Mouse (Mus musculus): ENCODE data around the gene Gm49395. TPM values are rescaled to one million over a fixed set of nuclear protein-coding genes. Genes with fewer than 3 reads are reported as not detected.
A peak's percentile ranks its signal among the peaks of the same experiment; 100 is the strongest.

The Gm49395 gene
- polyA plus RNA-seq, 1 experiment from 2014 or later, result 8.8 TPM

DNA sequence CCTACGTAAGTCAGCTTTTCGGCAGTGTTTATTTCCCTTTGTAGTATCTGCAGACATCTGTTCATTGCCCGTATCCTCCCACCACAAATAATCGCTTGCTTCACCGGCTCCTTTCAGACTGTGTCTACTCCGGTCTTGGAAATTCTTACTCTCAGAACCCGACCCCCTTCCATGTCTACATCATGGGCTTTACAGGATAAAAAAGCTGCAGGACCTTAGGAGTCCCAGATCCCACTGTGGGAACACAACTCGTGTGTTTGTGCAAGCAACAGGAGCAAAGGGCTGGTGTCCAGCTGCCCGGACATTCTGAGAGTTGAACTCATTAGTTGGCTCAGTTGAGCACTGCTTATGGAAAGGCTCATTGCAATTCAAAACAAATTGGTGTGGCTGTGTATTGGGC is 46.9 kb downstream of the Gm49395 start:
- Histone ChIP-seq H3K9ac (replicated peaks; ENCODE audit: low read depth, low read length) (no peak overlapping the region), H3K27ac (ENCODE audit: low read length) (peak overlapping the region; percentile 24; the same call in 1 of the 2 replicates), H3K4me3 (ENCODE audit: low read depth, low read length) (no peak overlapping the region), H3K27me3 (ENCODE audit: control insufficient read depth, insufficient read depth, low read length) (no peaks in the 10 kb centered on the region), H3K36me3 (ENCODE audit: control insufficient read depth, insufficient read depth, low read length) (no peaks in the 10 kb centered on the region), H3K4me2 (replicated peaks; ENCODE audit: low read depth, low read length) (peak overlapping the region; percentile 29), H3K4me1 (ENCODE audit: control insufficient read depth, insufficient read depth, low read length) (peaks cover 17% of the 10 kb centered on the region), H3K9me3 (ENCODE audit: control insufficient read depth, low read depth, low read length) (no peaks in the 10 kb centered on the region)
- 18% methylated on average over 9 of the region's 9 CpGs for whole genome bisulfite sequencing
- ATAC-seq (ENCODE audit: insufficient number of reproducible peaks, insufficient read depth, low FRiP score, low read depth), result no peak

DNA sequence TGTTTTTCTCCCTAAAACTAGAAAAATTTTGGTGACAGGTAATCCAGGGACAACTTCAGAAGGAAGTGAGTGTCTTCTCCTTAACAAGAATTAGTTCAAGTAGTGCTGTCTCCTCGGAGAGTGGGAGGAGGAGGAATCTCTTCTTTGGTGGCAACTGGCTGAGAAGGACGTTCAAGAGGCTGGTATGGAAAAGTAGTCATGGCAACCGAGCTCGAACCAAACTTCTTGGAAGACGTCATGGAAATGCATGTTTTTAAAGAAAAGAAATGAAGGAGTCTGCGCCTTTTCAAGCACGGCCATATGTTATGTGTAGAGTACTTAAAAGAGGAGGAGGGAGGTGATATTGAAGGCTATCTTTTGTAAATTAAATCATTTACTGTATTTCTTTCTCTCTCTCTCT is 49.2 kb downstream of the Gm49395 start:
- WGBS, result 76% methylated on average over 7 of the region's 7 CpGs
- H3K9ac ChIP-seq (replicated peaks; ENCODE audit: low read depth, low read length), result no peak overlapping the region
- H3K36me3 ChIP-seq (ENCODE audit: control insufficient read depth, insufficient read depth, low read length), result no peaks in the 10 kb centered on the region
- H3K4me3 ChIP-seq (ENCODE audit: low read depth, low read length), result no peak overlapping the region
- H3K4me1 ChIP-seq (ENCODE audit: control insufficient read depth, insufficient read depth, low read length), result peaks cover 17% of the 10 kb centered on the region
- no peak overlapping the region for H3K27ac ChIP-seq (ENCODE audit: low read length)
- no peaks in the 10 kb centered on the region for H3K27me3 ChIP-seq (ENCODE audit: control insufficient read depth, insufficient read depth, low read length)
- H3K4me2 ChIP-seq (replicated peaks; ENCODE audit: low read depth, low read length), result no peak overlapping the region
- H3K9me3 ChIP-seq (ENCODE audit: control insufficient read depth, low read depth, low read length), result no peaks in the 10 kb centered on the region
- no peak for ATAC-seq (ENCODE audit: insufficient number of reproducible peaks, insufficient read depth, low FRiP score, low read depth)

DNA sequence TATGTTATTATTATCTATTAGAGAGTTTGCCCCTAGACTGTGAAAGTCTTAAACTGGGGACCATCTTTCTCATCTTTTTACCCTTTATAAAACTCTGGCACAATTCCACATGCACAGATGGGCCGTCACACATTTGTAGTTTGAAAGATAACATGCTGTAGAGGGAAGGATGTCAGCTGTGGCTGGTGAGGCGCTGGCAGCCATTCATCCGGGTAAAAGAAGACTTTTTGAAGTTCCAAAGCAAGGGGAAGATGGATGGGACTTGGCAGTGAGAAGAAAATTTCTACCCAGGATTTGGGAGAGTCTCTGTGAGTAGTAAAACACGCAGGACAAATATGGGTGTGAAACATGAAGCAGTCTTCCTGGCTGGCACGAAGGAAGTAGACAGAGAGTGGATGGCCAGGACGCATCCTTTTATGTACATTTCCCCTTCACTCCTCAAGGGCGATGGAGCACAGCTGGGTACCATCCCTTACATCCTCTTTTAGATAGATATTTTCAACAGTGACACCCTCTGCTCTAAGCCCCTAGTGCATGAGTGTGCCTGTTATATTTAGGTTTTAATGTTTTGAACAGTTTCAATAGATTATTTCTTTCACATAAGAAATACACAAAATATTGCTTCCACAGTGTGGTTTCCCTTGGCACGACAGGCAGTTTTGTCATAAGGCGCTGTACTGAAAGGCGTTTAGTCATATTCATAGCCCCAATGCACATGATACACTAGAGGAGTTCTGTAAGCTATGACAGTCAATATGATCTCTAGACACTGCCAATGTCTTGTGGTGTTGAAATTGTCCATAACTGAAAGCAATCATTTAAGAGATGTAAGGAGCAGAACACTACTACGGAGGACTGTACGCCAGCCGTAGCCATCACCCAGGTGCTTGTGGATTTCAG is 50.8 kb downstream of the Gm49395 start:
- peak overlapping the region; percentile 56; the same call in 1 of the 2 replicates for H3K27ac ChIP-seq (ENCODE audit: low read length)
- no peaks in the 10 kb centered on the region for H3K27me3 ChIP-seq (ENCODE audit: control insufficient read depth, insufficient read depth, low read length)
- H3K9ac ChIP-seq (replicated peaks; ENCODE audit: low read depth, low read length), result no peak overlapping the region
- no peaks in the 10 kb centered on the region for H3K36me3 ChIP-seq (ENCODE audit: control insufficient read depth, insufficient read depth, low read length)
- H3K4me1 ChIP-seq (ENCODE audit: control insufficient read depth, insufficient read depth, low read length), result peaks cover 17% of the 10 kb centered on the region
- H3K9me3 ChIP-seq (ENCODE audit: control insufficient read depth, low read depth, low read length), result no peaks in the 10 kb centered on the region
- 59% methylated on average over 13 of the region's 13 CpGs for WGBS
- no peak overlapping the region for H3K4me2 ChIP-seq (replicated peaks; ENCODE audit: low read depth, low read length)
- peak; percentile 49; the same call in 1 of the 2 replicates for ATAC-seq (ENCODE audit: insufficient number of reproducible peaks, insufficient read depth, low FRiP score, low read depth)
- H3K4me3 ChIP-seq (ENCODE audit: low read depth, low read length), result no peak overlapping the region

DNA sequence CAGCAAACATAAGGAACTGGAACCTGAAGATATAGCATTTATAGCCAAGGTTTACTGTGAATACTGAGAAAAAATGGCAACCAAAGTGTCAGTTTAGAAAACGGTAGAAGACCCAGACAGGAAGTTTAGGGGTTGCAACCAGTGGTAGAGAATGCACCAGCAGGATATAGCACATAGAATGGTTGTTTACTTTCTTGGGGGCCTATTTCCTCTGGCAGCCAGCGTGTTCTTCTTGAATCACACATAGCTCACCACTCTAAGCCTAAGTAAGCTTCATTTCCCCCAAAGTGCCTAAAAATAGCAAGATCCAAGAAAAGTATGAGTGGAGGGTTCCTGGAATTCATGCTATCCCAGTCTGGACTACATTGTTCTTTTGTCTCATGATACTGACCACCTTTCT is 59.1 kb downstream of the Gm49395 start:
- no peak overlapping the region for H3K4me2 ChIP-seq (replicated peaks; ENCODE audit: low read depth, low read length)
- H3K27ac ChIP-seq (ENCODE audit: low read length), result no peak overlapping the region
- H3K4me3 ChIP-seq (ENCODE audit: low read depth, low read length), result no peak overlapping the region
- no peaks in the 10 kb centered on the region for H3K27me3 ChIP-seq (ENCODE audit: control insufficient read depth, insufficient read depth, low read length)
- no peak for ATAC-seq (ENCODE audit: insufficient number of reproducible peaks, insufficient read depth, low FRiP score, low read depth)
- no peaks in the 10 kb centered on the region for H3K36me3 ChIP-seq (ENCODE audit: control insufficient read depth, insufficient read depth, low read length)
- 50% methylated on average over 2 of the region's 2 CpGs for WGBS
- H3K4me1 ChIP-seq (ENCODE audit: control insufficient read depth, insufficient read depth, low read length), result 0 out of 2 replicates have a peak, but pooled peaks cover 3% of the 10 kb centered on the region
- H3K9ac ChIP-seq (replicated peaks; ENCODE audit: low read depth, low read length), result no peak overlapping the region
- H3K9me3 ChIP-seq (ENCODE audit: control insufficient read depth, low read depth, low read length), result no peaks in the 10 kb centered on the region

DNA sequence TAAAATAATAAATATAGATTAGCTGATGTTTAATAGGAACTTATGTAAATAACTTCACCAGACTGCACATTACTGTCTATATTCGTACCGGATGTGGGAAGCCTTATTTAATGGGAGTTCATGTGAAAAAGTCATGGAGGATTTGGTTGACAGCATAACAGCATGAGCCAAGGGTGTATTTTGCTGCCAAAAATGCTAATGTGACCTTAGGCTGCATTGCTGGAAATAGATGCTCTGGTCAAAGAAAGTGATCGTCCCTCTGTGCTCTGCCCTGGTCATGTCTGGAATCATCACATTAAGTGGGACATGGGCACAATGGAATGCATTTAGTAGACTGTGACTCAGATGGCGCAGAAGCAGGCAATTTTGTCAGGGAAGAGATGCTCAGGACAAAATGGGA is 64.4 kb downstream of the Gm49395 start:
- 0 out of 2 replicates have a peak, but pooled peaks have one; percentile 28 for ATAC-seq (ENCODE audit: insufficient number of reproducible peaks, insufficient read depth, low FRiP score, low read depth)
- Histone ChIP-seq H3K27me3 (ENCODE audit: control insufficient read depth, insufficient read depth, low read length) (no peaks in the 10 kb centered on the region), H3K4me1 (ENCODE audit: control insufficient read depth, insufficient read depth, low read length) (no peaks in the 10 kb centered on the region), H3K27ac (ENCODE audit: low read length) (no peak overlapping the region), H3K9ac (replicated peaks; ENCODE audit: low read depth, low read length) (no peak overlapping the region), H3K4me3 (ENCODE audit: low read depth, low read length) (no peak overlapping the region), H3K4me2 (replicated peaks; ENCODE audit: low read depth, low read length) (no peak overlapping the region), H3K9me3 (ENCODE audit: control insufficient read depth, low read depth, low read length) (no peaks in the 10 kb centered on the region), H3K36me3 (ENCODE audit: control insufficient read depth, insufficient read depth, low read length) (no peaks in the 10 kb centered on the region)
- 61% methylated on average over 4 of the region's 4 CpGs for WGBS

DNA sequence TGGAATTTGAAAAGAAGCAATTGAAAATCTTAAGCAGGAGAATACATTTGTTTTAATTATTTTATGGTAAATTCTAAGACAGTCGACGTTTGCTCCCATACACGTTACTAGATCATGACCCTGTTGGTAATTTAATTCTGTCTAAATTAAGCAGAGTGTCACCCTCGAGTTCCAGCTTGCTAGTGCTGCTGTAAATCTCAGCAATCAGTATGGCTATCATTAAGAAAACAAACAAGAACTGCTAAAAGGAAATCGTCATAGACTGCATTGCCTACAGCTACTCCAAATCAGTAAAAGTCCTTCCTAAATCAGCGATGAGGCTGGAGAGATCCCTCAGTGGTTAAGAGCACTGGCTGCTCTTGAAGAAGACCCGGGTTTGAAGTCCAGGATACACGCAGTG is 66.3 kb downstream of the Gm49395 start:
- H3K9me3 ChIP-seq (ENCODE audit: control insufficient read depth, low read depth, low read length), result no peaks in the 10 kb centered on the region
- no peaks in the 10 kb centered on the region for H3K27me3 ChIP-seq (ENCODE audit: control insufficient read depth, insufficient read depth, low read length)
- no peak overlapping the region for H3K4me3 ChIP-seq (ENCODE audit: low read depth, low read length)
- no peaks in the 10 kb centered on the region for H3K36me3 ChIP-seq (ENCODE audit: control insufficient read depth, insufficient read depth, low read length)
- H3K4me1 ChIP-seq (ENCODE audit: control insufficient read depth, insufficient read depth, low read length), result no peaks in the 10 kb centered on the region
- H3K4me2 ChIP-seq (replicated peaks; ENCODE audit: low read depth, low read length), result no peak overlapping the region
- no peak for ATAC-seq (ENCODE audit: insufficient number of reproducible peaks, insufficient read depth, low FRiP score, low read depth)
- 49% methylated on average over 8 of the region's 8 CpGs for WGBS
- no peak overlapping the region for H3K9ac ChIP-seq (replicated peaks; ENCODE audit: low read depth, low read length)
- H3K27ac ChIP-seq (ENCODE audit: low read length), result no peak overlapping the region

DNA sequence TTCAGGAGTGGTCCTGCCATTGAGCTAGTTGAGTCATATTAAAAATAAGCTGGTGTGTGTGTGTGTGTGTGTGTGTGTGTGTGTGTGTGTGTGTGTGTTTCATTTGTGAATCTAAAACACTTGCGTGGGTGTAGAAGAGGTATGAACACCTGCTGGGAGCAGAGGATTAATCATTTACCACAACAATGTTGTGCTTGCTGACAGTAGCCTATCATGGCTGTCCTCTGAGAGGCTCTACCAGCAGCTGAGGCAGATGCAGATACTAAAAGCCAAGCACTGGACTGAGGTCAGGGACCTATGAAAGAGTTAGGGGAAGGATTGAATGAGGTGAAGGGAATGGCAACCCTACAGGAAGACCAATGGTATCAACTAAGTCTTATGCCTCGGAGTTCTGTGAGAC is 68.6 kb downstream of the Gm49395 start:
- no peaks in the 10 kb centered on the region for H3K9me3 ChIP-seq (ENCODE audit: control insufficient read depth, low read depth, low read length)
- no peak overlapping the region for H3K4me3 ChIP-seq (ENCODE audit: low read depth, low read length)
- H3K27ac ChIP-seq (ENCODE audit: low read length), result no peak overlapping the region
- no peak overlapping the region for H3K4me2 ChIP-seq (replicated peaks; ENCODE audit: low read depth, low read length)
- no peaks in the 10 kb centered on the region for H3K4me1 ChIP-seq (ENCODE audit: control insufficient read depth, insufficient read depth, low read length)
- no peaks in the 10 kb centered on the region for H3K27me3 ChIP-seq (ENCODE audit: control insufficient read depth, insufficient read depth, low read length)
- no peak overlapping the region for H3K9ac ChIP-seq (replicated peaks; ENCODE audit: low read depth, low read length)
- 84% methylated on average over 2 of the region's 2 CpGs for WGBS
- no peaks in the 10 kb centered on the region for H3K36me3 ChIP-seq (ENCODE audit: control insufficient read depth, insufficient read depth, low read length)
- no peak for ATAC-seq (ENCODE audit: insufficient number of reproducible peaks, insufficient read depth, low FRiP score, low read depth)

DNA sequence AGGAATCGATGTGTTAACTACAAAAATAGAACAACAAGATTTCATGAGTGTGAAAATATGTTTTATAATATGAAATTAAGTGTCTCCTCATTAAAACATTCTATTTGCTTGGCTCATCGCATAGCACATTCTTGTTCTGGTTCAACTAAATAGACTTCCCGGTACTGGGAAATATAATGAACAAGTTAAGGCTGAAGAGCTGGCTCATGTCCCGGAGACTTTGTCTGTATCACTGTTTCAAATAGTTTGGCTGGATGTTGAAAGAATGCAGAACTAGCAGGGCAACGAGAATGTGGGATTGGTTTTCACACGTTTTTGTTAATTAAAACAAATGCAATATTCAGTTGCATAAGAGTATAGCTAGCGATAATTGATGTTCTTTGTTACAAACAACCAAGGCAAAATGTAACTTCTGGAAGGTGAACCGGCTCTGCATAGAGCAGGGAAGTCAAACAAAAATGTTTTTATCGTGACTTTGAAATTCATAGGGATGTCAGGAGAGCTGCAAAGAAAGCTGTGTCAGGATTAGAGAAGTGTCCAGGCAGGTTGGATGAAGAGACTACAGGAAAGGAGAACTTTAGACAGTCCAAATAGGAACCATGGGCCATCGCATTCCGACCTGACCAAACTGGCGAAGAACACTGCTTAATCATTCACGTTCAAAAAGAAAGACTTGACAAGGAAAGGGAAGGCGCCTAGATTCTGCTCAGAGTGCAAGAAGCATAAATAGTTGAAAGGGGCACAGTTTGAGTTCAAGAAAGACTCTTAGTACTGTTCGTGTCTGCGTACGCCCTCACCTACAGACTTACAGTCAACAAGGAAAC is 70.3 kb downstream of the Gm49395 start:
- Histone ChIP-seq H3K9ac (replicated peaks; ENCODE audit: low read depth, low read length) (no peak overlapping the region), H3K27ac (ENCODE audit: low read length) (0 out of 2 replicates have a peak overlapping the region, but pooled peaks have one; percentile 12), H3K4me2 (replicated peaks; ENCODE audit: low read depth, low read length) (no peak overlapping the region), H3K9me3 (ENCODE audit: control insufficient read depth, low read depth, low read length) (no peaks in the 10 kb centered on the region), H3K27me3 (ENCODE audit: control insufficient read depth, insufficient read depth, low read length) (no peaks in the 10 kb centered on the region), H3K4me3 (ENCODE audit: low read depth, low read length) (no peak overlapping the region), H3K4me1 (ENCODE audit: control insufficient read depth, insufficient read depth, low read length) (0 out of 2 replicates have a peak, but pooled peaks cover 1% of the 10 kb centered on the region), H3K36me3 (ENCODE audit: control insufficient read depth, insufficient read depth, low read length) (no peaks in the 10 kb centered on the region)
- 72% methylated on average over 17 of the region's 17 CpGs for WGBS
- no peak for ATAC-seq (ENCODE audit: insufficient number of reproducible peaks, insufficient read depth, low FRiP score, low read depth)

Measured in stomach, embryonic 14.5 days (tissue).